Mouse (Mus musculus) CH12.LX (cell line): ENCODE measurements around the gene Tcp11. TPM values are rescaled to one million over a fixed set of nuclear protein-coding genes. Genes with fewer than 3 reads are reported as not detected.

Source experiments
- DNase-seq: peaks from one replicate; pipeline ENCODE4 v3.0.0-alpha.2; 2013; ENCODE audit errors: extremely low read depth
- H3K27ac ChIP-seq: 2 replicates; pipeline ENCODE4 v1.5.1; 2012; ENCODE audit warnings: low read depth, mild to moderate bottlenecking, control low read depth, moderate library complexity; ENCODE audit not compliant: insufficient read depth
- H3K27me3 ChIP-seq: replicated peaks from 2 replicates; pipeline ENCODE3; 2012; ENCODE audit warnings: inconsistent platforms
- H3K36me3 ChIP-seq, 2 experiments: replicated peaks in 1 of 2; 2 replicates each; pipeline versions ENCODE3 to v1.6.1; 2012; ENCODE audit warnings: inconsistent platforms in 1 of 2, low read length in 1 of 2, mild to moderate bottlenecking in 1 of 2, mixed read lengths in 1 of 2, moderate library complexity in 1 of 2; ENCODE audit not compliant: control insufficient read depth in 1 of 2, insufficient read depth in 1 of 2
- H3K4me1 ChIP-seq, 2 experiments: 2 replicates each; pipeline ENCODE4 v1.6.1; 2012; ENCODE audit warnings: inconsistent platforms in 1 of 2, moderate library complexity in 1 of 2; ENCODE audit not compliant: insufficient read depth in 2 of 2, control insufficient read depth in 1 of 2
- H3K4me2 ChIP-seq: 2 replicates; pipeline ENCODE4 v1.6.1; 2012; ENCODE audit warnings: low read depth, mild to moderate bottlenecking, control low read depth; ENCODE audit not compliant: poor library complexity, insufficient read depth, severe bottlenecking
- H3K4me3 ChIP-seq, 3 experiments: fragments of 150-350 bp in 1 of 3; sonication (generic) in 1 of 3; replicated peaks in 1 of 3; 2 replicates each; pipeline versions ENCODE3 to v1.5.1; 2011 to 2012; ENCODE audit warnings: low read depth in 2 of 3, low read length in 2 of 3, mild to moderate bottlenecking in 2 of 3, moderate library complexity in 2 of 3, control low read depth in 1 of 3, improper control_type of control experiment in 1 of 3, inconsistent platforms in 1 of 3, mixed read lengths in 1 of 3; ENCODE audit not compliant: poor library complexity in 1 of 3
- H3K79me2 ChIP-seq: replicated peaks from 2 replicates; pipeline ENCODE4 v1.6.1; 2012; ENCODE audit warnings: mild to moderate bottlenecking, moderate library complexity; ENCODE audit not compliant: control insufficient read depth, poor library complexity, insufficient read depth, severe bottlenecking; ENCODE audit errors: extremely low read depth
- H3K9ac ChIP-seq: 2 replicates; pipeline ENCODE4 v1.6.1; 2012; ENCODE audit warnings: low read depth, mild to moderate bottlenecking, control low read depth, moderate library complexity; ENCODE audit not compliant: insufficient read depth
- H3K9me3 ChIP-seq: replicated peaks from 2 replicates; pipeline ENCODE3; 2012; ENCODE audit warnings: low read length, inconsistent platforms, mixed read lengths
- CHD1 ChIP-seq: IDR thresholded peaks from 2 replicates; pipeline ENCODE4 v1.6.1; 2012; ENCODE audit warnings: low read depth, low read length, improper control_type of control experiment, inconsistent platforms
- CTCF ChIP-seq, 2 experiments: IDR thresholded peaks in 1 of 2; conservative IDR thresholded peaks in 1 of 2; 2 replicates each; pipeline ENCODE4 v1.5.1; 2011 to 2012; ENCODE audit warnings: low read depth in 2 of 2, low read length in 2 of 2, improper control_type of control experiment in 1 of 2, inconsistent platforms in 1 of 2, mild to moderate bottlenecking in 1 of 2, moderate library complexity in 1 of 2
- EP300 ChIP-seq: IDR thresholded peaks from 2 replicates; pipeline ENCODE4 v1.6.1; 2011; ENCODE audit warnings: low read length, improper control_type of control experiment
- ETS1 ChIP-seq: conservative IDR thresholded peaks from 2 replicates; pipeline ENCODE4 v1.6.1; 2012; ENCODE audit warnings: low read depth, mild to moderate bottlenecking, inconsistent platforms, low read length, improper control_type of control experiment, moderate library complexity
- GABPA ChIP-seq: IDR thresholded peaks from 2 replicates; pipeline ENCODE4 v1.6.1; 2012; ENCODE audit warnings: low read depth, low read length, improper control_type of control experiment, inconsistent platforms; ENCODE audit not compliant: insufficient replicate concordance
- HCFC1 ChIP-seq: IDR thresholded peaks from 2 replicates; pipeline ENCODE4 v1.6.1; 2012; ENCODE audit warnings: low read depth, mild to moderate bottlenecking, inconsistent platforms, low read length, improper control_type of control experiment
- IRF4 ChIP-seq: IDR thresholded peaks from 2 replicates; pipeline ENCODE4 v1.6.1; 2014; ENCODE audit warnings: low read depth, mild to moderate bottlenecking, inconsistent platforms, low read length, improper control_type of control experiment
- JUN ChIP-seq: IDR thresholded peaks from 2 replicates; pipeline ENCODE4 v1.6.1; 2011; ENCODE audit warnings: low read depth, mild to moderate bottlenecking, low read length, improper control_type of control experiment, moderate library complexity; ENCODE audit not compliant: insufficient read depth
- KAT2A ChIP-seq: IDR thresholded peaks from 2 replicates; pipeline ENCODE4 v1.6.1; 2012; ENCODE audit warnings: low read length, improper control_type of control experiment, inconsistent platforms; ENCODE audit not compliant: insufficient replicate concordance
- MEF2A ChIP-seq: IDR thresholded peaks from 2 replicates; pipeline ENCODE4 v1.6.1; 2014; ENCODE audit warnings: low read depth, mild to moderate bottlenecking, inconsistent platforms, low read length, improper control_type of control experiment, borderline replicate concordance
- MXI1 ChIP-seq: IDR thresholded peaks from 2 replicates; pipeline ENCODE4 v1.6.1; 2011; ENCODE audit warnings: mild to moderate bottlenecking, low read depth, low read length, improper control_type of control experiment
- MYC ChIP-seq: IDR thresholded peaks from 2 replicates; pipeline ENCODE4 v1.6.1; 2011; ENCODE audit warnings: low read depth, mild to moderate bottlenecking, improper control_type of control experiment, low read length
- NELFE ChIP-seq: IDR thresholded peaks from 2 replicates; pipeline ENCODE4 v1.6.1; 2011; ENCODE audit warnings: low read depth, low read length, improper control_type of control experiment
- NRF1 ChIP-seq: IDR thresholded peaks from 2 replicates; pipeline ENCODE4 v1.6.1; 2014; ENCODE audit warnings: low read depth, mild to moderate bottlenecking, inconsistent platforms, low read length, improper control_type of control experiment, moderate library complexity
- POLR2A ChIP-seq: IDR thresholded peaks from 2 replicates; pipeline ENCODE4 v1.6.1; 2011; ENCODE audit warnings: low read depth, mild to moderate bottlenecking, improper control_type of control experiment, low read length
- RAD21 ChIP-seq: IDR thresholded peaks from 2 replicates; pipeline ENCODE4 v1.6.1; 2011; ENCODE audit warnings: low read depth, mild to moderate bottlenecking, low read length, improper control_type of control experiment, moderate library complexity
- RCOR1 ChIP-seq: conservative IDR thresholded peaks from 2 replicates; pipeline ENCODE4 v1.6.1; 2012; ENCODE audit warnings: low read depth, mild to moderate bottlenecking, inconsistent platforms, low read length, improper control_type of control experiment
- SIN3A ChIP-seq: IDR thresholded peaks from 2 replicates; pipeline ENCODE4 v1.6.1; 2012; ENCODE audit warnings: low read length, improper control_type of control experiment, inconsistent platforms
- SMC3 ChIP-seq: IDR thresholded peaks from 2 replicates; pipeline ENCODE4 v1.6.1; 2011; ENCODE audit warnings: low read depth, low read length, improper control_type of control experiment
- TBP ChIP-seq: conservative IDR thresholded peaks from 2 replicates; pipeline ENCODE4 v1.6.1; 2011; ENCODE audit warnings: low read depth, low read length, improper control_type of control experiment
- TCF12 ChIP-seq: IDR thresholded peaks from 2 replicates; pipeline ENCODE4 v1.6.1; 2014; ENCODE audit warnings: low read depth, mild to moderate bottlenecking, inconsistent platforms, low read length, improper control_type of control experiment
- USF1 ChIP-seq: IDR thresholded peaks from 2 replicates; pipeline ENCODE4 v1.6.1; 2014; ENCODE audit warnings: low read depth, mild to moderate bottlenecking, inconsistent platforms, low read length, improper control_type of control experiment
- USF2 ChIP-seq: conservative IDR thresholded peaks from 2 replicates; pipeline ENCODE4 v1.6.1; 2011; ENCODE audit warnings: low read depth, low read length, improper control_type of control experiment
- ZMIZ1 ChIP-seq: IDR thresholded peaks from 2 replicates; pipeline ENCODE4 v1.6.1; 2012; ENCODE audit warnings: low read depth, mild to moderate bottlenecking, inconsistent platforms, low read length, improper control_type of control experiment
- dilution Hi-C: fragments of 300-500 bp; cut with MboI; formaldehyde crosslinking; loops from 2 replicates; pipeline ENCODE4 v1.14.3; 2020; ENCODE audit warnings: low sequenced_read_pairs; ENCODE audit not compliant: extremely low pct_unique_long_range_greater_than_20kb, extremely low pct_ligation_motif_present
- in situ Hi-C: fragments of 300-500 bp; cut with MboI; formaldehyde crosslinking; loops from 3 replicates; pipeline ENCODE4 v1.14.3; 2019; ENCODE audit warnings: low sequenced_read_pairs, low pct_ligation_motif_present, low pct_unique_long_range_greater_than_20kb, mixed read lengths
- polyA plus RNA-seq: library from polyadenylated mRNA; unstranded; fragments of >175 nt; gene quantifications from 2 replicates; pipeline ENCODE4 v1.2.1, GENCODE M21; 2012; ENCODE audit warnings: low read depth; ENCODE audit not compliant: insufficient read length
- total RNA-seq, 2 experiments: library from RNA; depleted of rRNA; stranded (reverse); fragments of 300-350 nt in 1 of 2; fragments of >200 nt in 1 of 2; gene quantifications; 2 replicates each; pipeline ENCODE4 v1.2.3; 2012 to 2014

The Tcp11 gene
- total and polyA plus RNA-seq, 3 experiments = not detected

DNA sequence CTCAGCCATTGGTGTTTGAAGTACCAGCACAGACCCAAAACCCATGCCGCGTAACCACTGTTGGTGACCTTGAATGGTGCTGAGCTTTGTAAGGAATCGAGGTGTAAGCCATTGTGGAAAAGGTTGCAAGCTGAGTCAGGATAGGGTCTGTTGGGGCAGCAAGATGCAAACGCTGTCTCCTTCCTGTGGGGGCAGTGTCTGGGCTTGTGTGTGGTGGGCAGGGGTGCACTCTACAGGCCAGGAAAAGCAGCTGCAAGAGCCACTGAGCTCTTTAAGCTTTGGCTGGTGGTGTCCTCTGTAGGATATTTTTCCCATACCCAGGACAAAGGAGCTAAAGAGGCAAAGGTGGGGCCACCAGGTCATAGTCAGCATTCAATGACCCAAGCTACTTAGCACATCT is 32.0 kb downstream of the Tcp11 start:
- no peak for TF ChIP-seq ZMIZ1
- no peak for TF ChIP-seq MYC
- TF ChIP-seq ETS1 = no peak
- TF ChIP-seq POLR2A = no peak
- TF ChIP-seq JUN = no peak
- no peak for TF ChIP-seq USF1
- no peak for TF ChIP-seq USF2
- no peak for TF ChIP-seq TBP
- TF ChIP-seq RAD21 = peak; percentile 66
- TF ChIP-seq IRF4 = no peak
- no peak for TF ChIP-seq MEF2A
- TF ChIP-seq MXI1 = no peak
- TF ChIP-seq CTCF (conservative IDR thresholded peaks at IDR 0.05 in 1 of 2, IDR thresholded peaks at IDR 0.05 in 1 of 2; ENCODE audit: low read depth in 2 of 2, low read length in 2 of 2) = peak; percentile 20 to 98; a peak in 3 of 4 replicates
- TF ChIP-seq KAT2A = no peak
- TF ChIP-seq CHD1 = no peak
- no peak for TF ChIP-seq TCF12
- peak; percentile 51; the same call in 1 of the 2 replicates for TF ChIP-seq NELFE
- TF ChIP-seq RCOR1 = no peak
- no peak for TF ChIP-seq HCFC1
- TF ChIP-seq GABPA = no peak
- no peak for TF ChIP-seq EP300
- TF ChIP-seq SIN3A = no peak
- no peak for TF ChIP-seq NRF1
- TF ChIP-seq SMC3 = peak; percentile 56
- TF ChIP-seq, all 38 proteins: peak for 4
- Histone ChIP-seq H3K27me3 (no peaks in the 10 kb centered on the region), H3K36me3 (peaks cover 0 to 43% of the 10 kb centered on the region in 2 experiments)

More for the DNA sequence above, 32.0 kb downstream of the Tcp11 start:
- H3K9ac ChIP-seq = no peak overlapping the region
- H3K9me3 ChIP-seq = no peaks in the 10 kb centered on the region
- dilution Hi-C loops = no loop called here
- no peak overlapping the region for H3K4me2 ChIP-seq
- no peak overlapping the region for H3K27ac ChIP-seq
- in situ Hi-C loops = loop anchor here (5.0 kb wide), 1 partner anchor 61 kb away; no protein-coding TSS in a partner anchor
- no peak overlapping the region for H3K4me3 ChIP-seq
- no peaks in the 10 kb centered on the region for H3K79me2 ChIP-seq
- peaks cover 0 to 6% of the 10 kb centered on the region in 2 experiments; a peak in 2 of 4 replicates for H3K4me1 ChIP-seq
- DNase-seq = peak; percentile 53
